Mouse (Mus musculus): Measurements from ENCODE around the gene Eps8l2. TPM values are rescaled to one million over a fixed set of nuclear protein-coding genes. Genes with fewer than 3 reads are reported as not detected.

The Eps8l2 gene
- polyA plus RNA-seq, 1 experiment = 39.8 TPM

GRCm38 (mm10) chr7:141315076-141315475 lies 23.6 kb upstream of the Eps8l2 start:
- no peak for TF ChIP-seq POLR2A (IDR thresholded peaks at IDR 0.05; ENCODE audit: insufficient read depth, low read length)
- TF ChIP-seq EP300 (IDR thresholded peaks at IDR 0.05; ENCODE audit: insufficient read depth, low read depth, low read length) = no peak
- no peak for TF ChIP-seq CTCF (IDR thresholded peaks at IDR 0.05; ENCODE audit: low read depth, low read length)
- Histone ChIP-seq H3K9me3 (replicated peaks; ENCODE audit: control insufficient read depth, insufficient read depth, low read length, poor library complexity, severe bottlenecking) (no peaks in the 10 kb centered on the region), H3K36me3 (ENCODE audit: control insufficient read depth, insufficient read depth, low read length, poor library complexity, severe bottlenecking) (peaks cover 50% of the 10 kb centered on the region)

GRCm38 (mm10) chr7:141315974-141316373 lies 22.7 kb upstream of the Eps8l2 start:
- peak; percentile 64 for TF ChIP-seq CTCF (IDR thresholded peaks at IDR 0.05; ENCODE audit: low read depth, low read length)
- no peak for TF ChIP-seq POLR2A (IDR thresholded peaks at IDR 0.05; ENCODE audit: insufficient read depth, low read length)
- no peak for TF ChIP-seq EP300 (IDR thresholded peaks at IDR 0.05; ENCODE audit: insufficient read depth, low read depth, low read length)
- no peaks in the 10 kb centered on the region for H3K27me3 ChIP-seq (ENCODE audit: control insufficient read depth, insufficient read depth, low read length, poor library complexity, severe bottlenecking)
- H3K36me3 ChIP-seq (ENCODE audit: control insufficient read depth, insufficient read depth, low read length, poor library complexity, severe bottlenecking) = peaks cover 52% of the 10 kb centered on the region

More at GRCm38 (mm10) chr7:141315076-141315475, 23.6 kb upstream of the Eps8l2 start:
- Histone ChIP-seq H3K4me1 (ENCODE audit: control insufficient read depth, insufficient read depth, low read length) (no peaks in the 10 kb centered on the region), H3K4me3 (ENCODE audit: low read depth, low read length) (no peak overlapping the region), H3K27ac (ENCODE audit: insufficient read depth, low read length) (no peak overlapping the region), H3K9ac (ENCODE audit: low read depth, poor library complexity, severe bottlenecking) (no peak overlapping the region), H3K27me3 (ENCODE audit: control insufficient read depth, insufficient read depth, low read length, poor library complexity, severe bottlenecking) (no peaks in the 10 kb centered on the region)

GRCm38 (mm10) chr7:141317619-141318132 lies 21.0 kb upstream of the Eps8l2 start:
- TF ChIP-seq EP300 (IDR thresholded peaks at IDR 0.05; ENCODE audit: insufficient read depth, low read depth, low read length) (no peak), CTCF (IDR thresholded peaks at IDR 0.05; ENCODE audit: low read depth, low read length) (no peak), POLR2A (IDR thresholded peaks at IDR 0.05; ENCODE audit: insufficient read depth, low read length) (no peak)
- Histone ChIP-seq H3K27ac (ENCODE audit: insufficient read depth, low read length) (no peak overlapping the region), H3K27me3 (ENCODE audit: control insufficient read depth, insufficient read depth, low read length, poor library complexity, severe bottlenecking) (no peaks in the 10 kb centered on the region), H3K36me3 (ENCODE audit: control insufficient read depth, insufficient read depth, low read length, poor library complexity, severe bottlenecking) (peaks cover 56% of the 10 kb centered on the region), H3K9me3 (replicated peaks; ENCODE audit: control insufficient read depth, insufficient read depth, low read length, poor library complexity, severe bottlenecking) (no peaks in the 10 kb centered on the region), H3K4me1 (ENCODE audit: control insufficient read depth, insufficient read depth, low read length) (no peaks in the 10 kb centered on the region), H3K9ac (ENCODE audit: low read depth, poor library complexity, severe bottlenecking) (no peak overlapping the region), H3K4me3 (ENCODE audit: low read depth, low read length) (no peak overlapping the region)

More at GRCm38 (mm10) chr7:141315974-141316373, 22.7 kb upstream of the Eps8l2 start:
- Histone ChIP-seq H3K9ac (ENCODE audit: low read depth, poor library complexity, severe bottlenecking) (no peak overlapping the region), H3K9me3 (replicated peaks; ENCODE audit: control insufficient read depth, insufficient read depth, low read length, poor library complexity, severe bottlenecking) (no peaks in the 10 kb centered on the region), H3K27ac (ENCODE audit: insufficient read depth, low read length) (no peak overlapping the region), H3K4me1 (ENCODE audit: control insufficient read depth, insufficient read depth, low read length) (no peaks in the 10 kb centered on the region), H3K4me3 (ENCODE audit: low read depth, low read length) (no peak overlapping the region)

- Histone ChIP-seq H3K27ac (ENCODE audit: insufficient read depth, low read length) (no peak overlapping the region), H3K9ac (ENCODE audit: low read depth, poor library complexity, severe bottlenecking) (no peak overlapping the region), H3K4me3 (ENCODE audit: low read depth, low read length) (no peak overlapping the region), H3K36me3 (ENCODE audit: control insufficient read depth, insufficient read depth, low read length, poor library complexity, severe bottlenecking) (peaks cover 46% of the 10 kb centered on the region), H3K4me1 (ENCODE audit: control insufficient read depth, insufficient read depth, low read length) (no peaks in the 10 kb centered on the region), H3K9me3 (replicated peaks; ENCODE audit: control insufficient read depth, insufficient read depth, low read length, poor library complexity, severe bottlenecking) (no peaks in the 10 kb centered on the region), H3K27me3 (ENCODE audit: control insufficient read depth, insufficient read depth, low read length, poor library complexity, severe bottlenecking) (no peaks in the 10 kb centered on the region)
- TF ChIP-seq CTCF (IDR thresholded peaks at IDR 0.05; ENCODE audit: low read depth, low read length) (no peak), EP300 (IDR thresholded peaks at IDR 0.05; ENCODE audit: insufficient read depth, low read depth, low read length) (no peak), POLR2A (IDR thresholded peaks at IDR 0.05; ENCODE audit: insufficient read depth, low read length) (no peak)
Observed at GRCm38 (mm10) chr7:141319446-141319845, 19.2 kb upstream of the Eps8l2 start.

- TF ChIP-seq EP300 (IDR thresholded peaks at IDR 0.05; ENCODE audit: insufficient read depth, low read depth, low read length) (no peak), CTCF (IDR thresholded peaks at IDR 0.05; ENCODE audit: low read depth, low read length) (no peak), POLR2A (IDR thresholded peaks at IDR 0.05; ENCODE audit: insufficient read depth, low read length) (no peak)
- H3K4me3 ChIP-seq (ENCODE audit: low read depth, low read length) = no peak overlapping the region
- H3K27me3 ChIP-seq (ENCODE audit: control insufficient read depth, insufficient read depth, low read length, poor library complexity, severe bottlenecking) = no peaks in the 10 kb centered on the region
- peaks cover 7% of the 10 kb centered on the region for H3K4me1 ChIP-seq (ENCODE audit: control insufficient read depth, insufficient read depth, low read length)
- H3K9me3 ChIP-seq (replicated peaks; ENCODE audit: control insufficient read depth, insufficient read depth, low read length, poor library complexity, severe bottlenecking) = no peaks in the 10 kb centered on the region
- peaks cover 27% of the 10 kb centered on the region for H3K36me3 ChIP-seq (ENCODE audit: control insufficient read depth, insufficient read depth, low read length, poor library complexity, severe bottlenecking)
- no peak overlapping the region for H3K27ac ChIP-seq (ENCODE audit: insufficient read depth, low read length)
- H3K9ac ChIP-seq (ENCODE audit: low read depth, poor library complexity, severe bottlenecking) = no peak overlapping the region
Observed at GRCm38 (mm10) chr7:141324686-141325085, 14.0 kb upstream of the Eps8l2 start.

GRCm38 (mm10) chr7:141326546-141327446 lies 11.9 kb upstream of the Eps8l2 start:
- Histone ChIP-seq H3K9me3 (replicated peaks; ENCODE audit: control insufficient read depth, insufficient read depth, low read length, poor library complexity, severe bottlenecking) (no peaks in the 10 kb centered on the region), H3K27me3 (ENCODE audit: control insufficient read depth, insufficient read depth, low read length, poor library complexity, severe bottlenecking) (no peaks in the 10 kb centered on the region), H3K4me3 (ENCODE audit: low read depth, low read length) (peak overlapping the region; percentile 89), H3K9ac (ENCODE audit: low read depth, poor library complexity, severe bottlenecking) (peak overlapping the region; percentile 92), H3K4me1 (ENCODE audit: control insufficient read depth, insufficient read depth, low read length) (peaks cover 7% of the 10 kb centered on the region), H3K36me3 (ENCODE audit: control insufficient read depth, insufficient read depth, low read length, poor library complexity, severe bottlenecking) (peaks cover 12% of the 10 kb centered on the region), H3K27ac (ENCODE audit: insufficient read depth, low read length) (no peak overlapping the region)
- TF ChIP-seq CTCF (IDR thresholded peaks at IDR 0.05; ENCODE audit: low read depth, low read length) (no peak), EP300 (IDR thresholded peaks at IDR 0.05; ENCODE audit: insufficient read depth, low read depth, low read length) (no peak), POLR2A (IDR thresholded peaks at IDR 0.05; ENCODE audit: insufficient read depth, low read length) (no peak)
